In the genomic region with DNA sequence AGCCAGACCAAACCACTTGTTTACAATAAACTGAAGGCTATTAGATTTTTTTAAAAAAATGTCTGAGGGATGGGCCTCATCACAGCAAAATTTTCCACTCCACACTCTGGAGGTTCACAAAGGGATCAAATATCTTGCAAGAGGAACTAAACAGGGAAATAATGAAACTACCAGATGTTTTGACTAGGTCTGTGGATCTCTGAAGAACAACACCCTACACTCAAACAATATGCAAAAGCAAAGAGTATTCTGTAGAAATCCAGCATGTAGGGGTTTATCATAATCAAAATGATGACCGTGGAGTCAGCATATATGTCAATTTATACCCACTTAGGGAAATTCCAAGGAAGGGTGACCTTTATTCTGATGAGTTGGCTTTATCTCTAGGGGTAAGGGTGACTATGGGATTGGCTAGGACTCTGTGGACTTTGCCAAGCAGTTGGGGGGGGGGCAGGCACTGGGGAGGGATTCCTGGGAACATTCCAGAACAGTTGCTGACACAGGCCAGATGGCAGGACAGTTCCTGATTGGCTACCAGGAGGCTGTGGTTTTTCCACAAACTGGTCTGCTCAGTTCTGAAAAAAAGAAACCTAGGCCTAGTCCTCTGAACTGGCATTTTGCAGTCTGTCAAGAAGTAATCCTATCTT, we compare ENCODE assay signal across 17 mouse cellular contexts.
DNase-seq lines count a peak whose midpoint lies in the region; ATAC-seq lines count a peak whose summit lies in the region.
"Had no signal": no experiment of that assay in that cellular context is flagged by ENCODE, and none has a peak within 500 bp of the region (broad histone marks: within the 10 kb centered on the region; RNA-seq: fewer than 3 reads in every experiment).

No protein-coding gene starts in this region.

- no peak overlapping the region for H3K9ac ChIP-seq in intestine, embryonic 15.5 days
- H3K9ac ChIP-seq: hindbrain, embryonic 12.5 days; neural tube, embryonic 12.5 days had no signal

- peak; percentile 70; the same call in 1 of the 2 replicates for ATAC-seq in intestine, embryonic 15.5 days
- ATAC-seq: midbrain, embryonic 16.5 days; Patski had no signal

- no peak overlapping the region for H3K4me2 ChIP-seq in intestine, embryonic 15.5 days (replicated peaks)
- H3K4me2 ChIP-seq: hindbrain, embryonic 12.5 days; neural tube, embryonic 12.5 days had no signal

- no peaks in the 10 kb centered on the region for H3K36me3 ChIP-seq in heart, embryonic 10.5 days
- H3K36me3 ChIP-seq in intestine, embryonic 15.5 days, result no peaks in the 10 kb centered on the region
- H3K36me3 ChIP-seq: hindbrain, embryonic 12.5 days; neural tube, embryonic 12.5 days had no signal

- no peaks in the 10 kb centered on the region for H3K27me3 ChIP-seq in heart, embryonic 10.5 days (ENCODE audit: insufficient read depth, poor library complexity, severe bottlenecking)
- no peaks in the 10 kb centered on the region for H3K27me3 ChIP-seq in intestine, embryonic 15.5 days (replicated peaks)
- H3K27me3 ChIP-seq: CH12.LX; hindbrain, embryonic 12.5 days; neural tube, embryonic 12.5 days; Patski had no signal

- peak; percentile 67 for DNase-seq in heart, embryonic 10.5 days (ENCODE audit: low spot score)
- no peak for DNase-seq in heart, postnatal 4 days
- peak; percentile 77 for DNase-seq in Muller cell, postnatal 12 days (ENCODE audit: inconsistent ontology term)
- peak; percentile 8 for DNase-seq in brain, adult 2 months (ENCODE audit: low read depth, low spot score)
- DNase-seq in frontal cortex, postnatal 36 days (ENCODE audit: low spot score in 2 of 2), result no peak
- no peak for DNase-seq in urinary bladder, postnatal 14 days (ENCODE audit: low spot score)
- DNase-seq: kidney, adult 18-20 months; left cerebral cortex, postnatal 4 days; thymus, postnatal 4 days had no signal

- H3K4me3 ChIP-seq in heart, embryonic 10.5 days, result no peak overlapping the region
- H3K4me3 ChIP-seq in intestine, embryonic 15.5 days (replicated peaks), result no peak overlapping the region
- H3K4me3 ChIP-seq: hindbrain, embryonic 12.5 days; neural tube, embryonic 12.5 days had no signal

- H3K4me1 ChIP-seq in heart, embryonic 10.5 days, result no peaks in the 10 kb centered on the region
- H3K4me1 ChIP-seq in intestine, embryonic 15.5 days (replicated peaks), result no peaks in the 10 kb centered on the region
- H3K4me1 ChIP-seq: hindbrain, embryonic 12.5 days; neural tube, embryonic 12.5 days had no signal

- no peaks in the 10 kb centered on the region for H3K9me3 ChIP-seq in heart, embryonic 10.5 days
- H3K9me3 ChIP-seq in intestine, embryonic 15.5 days, result no peaks in the 10 kb centered on the region
- H3K9me3 ChIP-seq: hindbrain, embryonic 12.5 days; neural tube, embryonic 12.5 days had no signal

- no peak overlapping the region for H3K27ac ChIP-seq in heart, embryonic 10.5 days
- H3K27ac ChIP-seq in intestine, embryonic 15.5 days, result no peak overlapping the region
- H3K27ac ChIP-seq: hindbrain, embryonic 12.5 days; macrophage; neural tube, embryonic 12.5 days; stomach, postnatal 0 days had no signal

- 62% methylated on average over 1 of the region's 1 CpGs for WGBS in heart, embryonic 10.5 days
- WGBS in intestine, embryonic 15.5 days, result 67% methylated on average over 1 of the region's 1 CpGs

Comparison
In these comparisons a context has a peak if more than half of its experiments do, and no peak if none do; other contexts are left out.
1. DNase-seq: peak in heart, embryonic 10.5 days (single experiment), Muller cell, postnatal 12 days (single experiment) and brain, adult 2 months (single experiment); none in heart, postnatal 4 days (single experiment), frontal cortex, postnatal 36 days (0 of 2) and urinary bladder, postnatal 14 days (single experiment).